Mouse (Mus musculus) embryonic facial prominence, embryonic 15.5 days (tissue): ENCODE measurements around the gene Hist1h2bk. TPM values are rescaled to one million over a fixed set of nuclear protein-coding genes. Genes with fewer than 3 reads are reported as not detected.

Experiments used
- ATAC-seq: fragments of 200-750 bp; cut with Nextera tagmentation; 2 replicates; pipeline ENCODE4 v1.8.0; 2017; ENCODE audit warnings: low read depth, moderate TSS enrichment; ENCODE audit not compliant: insufficient number of reproducible peaks, low FRiP score, low TSS enrichment
- H3K27ac ChIP-seq: fragments of 300-500 bp; sonication (generic); replicated peaks from 2 replicates; pipeline ENCODE4 v1.5.1; 2015; ENCODE audit warnings: mild to moderate bottlenecking, inconsistent platforms
- H3K27me3 ChIP-seq: fragments of 300-500 bp; sonication (generic); 2 replicates; pipeline ENCODE4 v1.6.1; 2015; ENCODE audit warnings: inconsistent platforms
- H3K36me3 ChIP-seq: fragments of 300-500 bp; sonication (generic); 2 replicates; pipeline ENCODE4 v1.6.1; 2015; ENCODE audit warnings: mild to moderate bottlenecking, inconsistent platforms
- H3K4me1 ChIP-seq: fragments of 300-500 bp; sonication (generic); 2 replicates; pipeline ENCODE4 v1.6.1; 2015; ENCODE audit warnings: inconsistent platforms
- H3K4me2 ChIP-seq: fragments of 300-500 bp; sonication (generic); replicated peaks from 2 replicates; pipeline ENCODE4 v1.6.1; 2015; ENCODE audit warnings: mild to moderate bottlenecking, inconsistent platforms
- H3K4me3 ChIP-seq: fragments of 300-500 bp; sonication (generic); replicated peaks from 2 replicates; pipeline ENCODE4 v1.5.1; 2015; ENCODE audit warnings: mild to moderate bottlenecking, inconsistent platforms
- H3K9ac ChIP-seq: fragments of 300-500 bp; sonication (generic); 2 replicates; pipeline ENCODE4 v1.6.1; 2015; ENCODE audit warnings: inconsistent platforms
- H3K9me3 ChIP-seq: fragments of 300-500 bp; sonication (generic); replicated peaks from 2 replicates; pipeline ENCODE4 v1.6.1; 2016; ENCODE audit warnings: inconsistent platforms
- WGBS: fragments of 180-500 bp; shearing (Covaris S2); methylation state at CpG from one replicate; pipeline ENCODE4 v1.1.7; 2015; 5-methylcytosine and 5-hydroxymethylcytosine counted together
- polyA plus RNA-seq: library from polyadenylated mRNA; unstranded; fragments of >200 nt; fragmentation: Nextera tagmentation; extraction: Ambion mirVana; gene quantifications from 2 replicates; pipeline ENCODE4 v1.2.1, GENCODE M21; 2015

Gene Hist1h2bk
- polyA plus RNA-seq, 1 experiment from 2014 or later: 4.0 TPM

- peak overlapping the region; percentile 28; the same call in 1 of the 2 replicates for H3K4me2 ChIP-seq
- H3K36me3 ChIP-seq: no peaks in the 10 kb centered on the region
- H3K9me3 ChIP-seq: no peaks in the 10 kb centered on the region
- H3K9ac ChIP-seq: no peak overlapping the region
- peak overlapping the region; percentile 14; the same call in 1 of the 2 replicates for H3K4me3 ChIP-seq
- 15% methylated on average over 27 of the region's 27 CpGs for WGBS
- ATAC-seq: peak; percentile 63; the same call in 1 of the 2 replicates
- H3K4me1 ChIP-seq: peaks cover 4% of the 10 kb centered on the region; the same call in 1 of the 2 replicates
- peaks cover 68% of the 10 kb centered on the region for H3K27me3 ChIP-seq
- H3K27ac ChIP-seq: no peak overlapping the region
Measured at GRCm38 (mm10) chr13:22015479-22016450, 19.9 kb upstream of the Hist1h2bk start.

GRCm38 (mm10) chr13:22019934-22020835, 15.5 kb upstream of the Hist1h2bk start:
- no peak for ATAC-seq
- Histone ChIP-seq H3K27ac (no peak overlapping the region), H3K4me2 (peak overlapping the region; percentile 70), H3K4me3 (peak overlapping the region; percentile 51), H3K9ac (peak overlapping the region; percentile 21), H3K9me3 (no peaks in the 10 kb centered on the region), H3K27me3 (peaks cover 36% of the 10 kb centered on the region), H3K4me1 (peaks cover 8% of the 10 kb centered on the region; the same call in 1 of the 2 replicates), H3K36me3 (no peaks in the 10 kb centered on the region)
- WGBS: under 1% methylated on average over 44 of the region's 44 CpGs

GRCm38 (mm10) chr13:22020901-22021339, 14.8 kb upstream of the Hist1h2bk start:
- Histone ChIP-seq H3K36me3 (no peaks in the 10 kb centered on the region), H3K9ac (no peak overlapping the region), H3K4me3 (peak overlapping the region; percentile 51), H3K4me2 (peak overlapping the region; percentile 70), H3K4me1 (peaks cover 8% of the 10 kb centered on the region; the same call in 1 of the 2 replicates), H3K9me3 (no peaks in the 10 kb centered on the region), H3K27me3 (peaks cover 31% of the 10 kb centered on the region), H3K27ac (no peak overlapping the region)
- WGBS: 1% methylated on average over 8 of the region's 8 CpGs
- ATAC-seq: no peak

- H3K27me3 ChIP-seq: peaks cover 25% of the 10 kb centered on the region
- peaks cover 8% of the 10 kb centered on the region; the same call in 1 of the 2 replicates for H3K4me1 ChIP-seq
- no peaks in the 10 kb centered on the region for H3K9me3 ChIP-seq
- WGBS: 0% methylated on average over 11 of the region's 11 CpGs
- H3K4me3 ChIP-seq: peak overlapping the region; percentile 51
- H3K36me3 ChIP-seq: no peaks in the 10 kb centered on the region
- H3K27ac ChIP-seq: no peak overlapping the region; the same call in 1 of the 2 replicates
- peak overlapping the region; percentile 70 for H3K4me2 ChIP-seq
- peak overlapping the region; percentile 23; the same call in 1 of the 2 replicates for H3K9ac ChIP-seq
- no peak for ATAC-seq
Measured at GRCm38 (mm10) chr13:22021581-22021980, 14.1 kb upstream of the Hist1h2bk start.

- Histone ChIP-seq H3K27me3 (peaks cover 21% of the 10 kb centered on the region), H3K36me3 (no peaks in the 10 kb centered on the region), H3K4me2 (peak overlapping the region; percentile 70), H3K4me1 (peaks cover 8% of the 10 kb centered on the region; the same call in 1 of the 2 replicates), H3K4me3 (peak overlapping the region; percentile 51), H3K9ac (0 out of 2 replicates have a peak overlapping the region, but pooled peaks have one; percentile 23), H3K9me3 (no peaks in the 10 kb centered on the region), H3K27ac (no peak overlapping the region)
- WGBS: under 1% methylated on average over 9 of the region's 9 CpGs
- ATAC-seq: peak; percentile 81
Measured at GRCm38 (mm10) chr13:22022241-22022640, 13.4 kb upstream of the Hist1h2bk start.

- 1% methylated on average over 35 of the region's 35 CpGs for WGBS
- Histone ChIP-seq H3K27me3 (no peaks in the 10 kb centered on the region), H3K4me3 (peak overlapping the region; percentile 53), H3K4me2 (peak overlapping the region; percentile 61), H3K36me3 (no peaks in the 10 kb centered on the region), H3K9me3 (no peaks in the 10 kb centered on the region), H3K4me1 (peaks cover 7% of the 10 kb centered on the region; the same call in 1 of the 2 replicates), H3K9ac (peak overlapping the region; percentile 31), H3K27ac (peak overlapping the region; percentile 44; the same call in 1 of the 2 replicates)
- ATAC-seq: no peak
Measured at GRCm38 (mm10) chr13:22026058-22027031, 9.3 kb upstream of the Hist1h2bk start.

GRCm38 (mm10) chr13:22028673-22029460, 6.8 kb upstream of the Hist1h2bk start:
- no peaks in the 10 kb centered on the region for H3K36me3 ChIP-seq
- under 1% methylated on average over 40 of the region's 40 CpGs for WGBS
- H3K27me3 ChIP-seq: no peaks in the 10 kb centered on the region
- no peaks in the 10 kb centered on the region for H3K4me1 ChIP-seq
- no peaks in the 10 kb centered on the region for H3K9me3 ChIP-seq
- peak overlapping the region; percentile 91 for H3K27ac ChIP-seq
- peak; percentile 76 for ATAC-seq
- H3K4me2 ChIP-seq: peak overlapping the region; percentile 55
- H3K9ac ChIP-seq: peak overlapping the region; percentile 58
- peak overlapping the region; percentile 59 for H3K4me3 ChIP-seq

GRCm38 (mm10) chr13:22029928-22030327, 5.7 kb upstream of the Hist1h2bk start:
- H3K4me1 ChIP-seq: peaks cover 4% of the 10 kb centered on the region; the same call in 1 of the 2 replicates
- no peak overlapping the region for H3K27ac ChIP-seq
- 36% methylated on average over 8 of the region's 8 CpGs for WGBS
- no peaks in the 10 kb centered on the region for H3K9me3 ChIP-seq
- no peak overlapping the region for H3K4me2 ChIP-seq
- no peak overlapping the region for H3K4me3 ChIP-seq
- H3K9ac ChIP-seq: no peak overlapping the region
- no peaks in the 10 kb centered on the region for H3K27me3 ChIP-seq
- no peaks in the 10 kb centered on the region for H3K36me3 ChIP-seq
- no peak for ATAC-seq

GRCm38 (mm10) chr13:22030493-22030892, 5.2 kb upstream of the Hist1h2bk start:
- Histone ChIP-seq H3K4me2 (no peak overlapping the region), H3K9me3 (no peaks in the 10 kb centered on the region), H3K36me3 (no peaks in the 10 kb centered on the region), H3K9ac (no peak overlapping the region), H3K4me3 (no peak overlapping the region), H3K27ac (no peak overlapping the region), H3K27me3 (no peaks in the 10 kb centered on the region), H3K4me1 (peaks cover 5% of the 10 kb centered on the region; the same call in 1 of the 2 replicates)
- ATAC-seq: no peak
- WGBS: 10% methylated on average over 4 of the region's 4 CpGs
